Mouse (Mus musculus) T-helper 2 cell (primary cell): ENCODE data around the gene Sipa1l2.

ENCODE experiments used
- in situ Hi-C: fragments of 300-600 bp; cut with MboI, MseI; formaldehyde crosslinking; loops from one replicate; pipeline ENCODE4 v1.15.1; 2025; ENCODE audit warnings: high pct_unique_total_duplicates

The Sipa1l2 gene

DNA sequence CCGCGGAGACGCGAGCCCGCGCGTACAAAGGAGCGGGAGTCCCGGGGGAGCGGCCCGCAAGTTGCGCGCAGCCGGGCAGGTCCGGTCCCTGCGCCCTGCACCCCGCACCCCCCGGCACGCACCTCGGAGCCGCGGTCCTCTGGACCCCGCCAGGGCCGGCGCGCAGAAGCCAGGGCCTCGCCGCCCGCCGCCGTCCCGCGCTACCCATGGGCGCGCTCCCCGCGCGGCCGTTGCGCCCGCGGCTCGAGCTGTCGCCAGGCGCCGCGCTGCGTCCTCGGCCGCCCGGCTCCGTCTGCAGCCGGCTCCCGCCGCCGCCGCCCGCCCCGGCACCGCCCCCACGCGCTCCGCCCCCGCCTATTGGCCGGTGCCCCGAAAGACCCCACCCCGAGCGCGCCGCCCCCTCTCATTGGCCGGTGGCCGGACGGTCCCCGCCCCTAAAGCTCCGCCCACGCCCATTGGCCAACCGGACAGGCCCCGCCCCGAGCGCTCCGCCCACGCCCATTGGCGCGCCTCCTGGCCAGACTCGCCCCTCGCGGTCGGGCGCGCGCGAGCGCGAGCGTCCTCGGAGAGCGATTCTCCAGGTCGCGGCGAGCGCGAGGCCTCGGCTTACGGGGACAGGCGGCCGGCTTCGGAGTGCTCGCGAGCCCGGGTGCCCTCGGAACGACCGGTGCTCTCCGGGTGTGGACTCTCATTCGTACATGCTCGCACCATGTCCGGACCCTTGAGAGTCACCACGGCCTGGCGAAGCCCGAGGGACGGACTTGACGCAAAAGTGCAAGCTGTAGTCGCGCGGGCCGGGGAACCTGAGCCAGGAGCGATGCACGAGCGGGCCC, at the start of gene Sipa1l2:
Sipa1l2 (minus strand) TSS at position 276 of the 833 bp plus-strand sequence.
- in situ Hi-C loops = loop anchor here (10.0 to 25.0 kb wide), 3 partner anchors 155 to 1307 kb away; partner anchors contain the start of gene Ntpcr

DNA sequence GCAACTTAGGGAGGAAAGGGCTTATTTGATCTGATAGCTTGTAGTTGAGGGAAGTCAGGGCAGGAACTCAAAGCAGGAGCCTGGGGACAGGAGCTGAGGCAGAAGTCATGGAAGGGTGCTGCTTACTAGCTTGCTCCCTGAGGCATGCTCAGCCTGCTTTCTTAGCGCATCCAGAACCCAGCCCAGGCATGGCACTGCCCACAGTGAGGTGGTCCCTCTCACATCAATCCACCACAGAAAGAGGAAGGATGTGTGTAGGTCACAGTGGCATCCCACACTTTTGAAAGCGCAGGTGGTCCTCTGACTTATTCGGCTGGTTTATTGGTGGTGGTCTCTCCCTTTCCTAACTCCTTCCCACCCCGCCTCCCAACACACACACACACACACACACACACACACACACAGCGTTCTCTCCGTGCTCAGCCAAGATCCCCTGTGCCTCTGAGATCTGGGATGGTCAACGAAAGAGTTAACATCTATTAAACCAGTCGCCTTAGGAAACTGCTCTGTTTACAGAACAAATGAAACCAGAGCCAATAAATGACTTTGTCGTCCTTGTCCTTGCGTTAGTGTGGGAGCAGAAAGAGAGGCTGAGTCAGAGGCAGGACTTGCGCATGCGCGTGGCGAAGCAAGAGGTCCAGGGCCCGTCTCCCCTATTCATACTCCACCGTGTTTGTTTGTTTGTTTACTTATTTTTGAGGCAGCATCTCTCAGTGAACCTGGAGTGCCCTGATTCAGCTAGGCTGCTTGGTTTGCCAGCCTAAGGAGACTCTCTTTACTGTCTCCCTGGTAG, 49.1 kb upstream of the Sipa1l2 start:
- in situ Hi-C loops = no loop called here

DNA sequence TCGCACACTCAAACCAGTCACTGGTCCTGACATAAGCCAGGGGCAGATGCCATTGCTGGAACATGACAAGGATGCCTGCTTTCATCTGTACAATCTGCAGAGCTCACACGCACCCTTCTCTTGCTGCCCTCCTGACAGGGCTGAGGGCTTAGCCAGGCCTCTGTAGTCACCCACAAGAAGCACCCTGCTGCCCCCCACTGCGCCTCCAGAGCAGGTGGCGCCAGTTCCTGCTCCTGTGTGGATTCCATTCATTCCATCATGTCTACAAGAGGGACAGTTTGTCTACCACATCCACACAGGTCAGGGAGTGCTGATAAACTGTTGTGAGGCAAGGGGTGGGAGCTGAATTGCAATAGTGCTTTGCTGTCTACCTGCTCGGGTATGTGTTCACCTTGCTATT, 47.3 kb upstream of the Sipa1l2 start:
- in situ Hi-C loops = no loop called here

DNA sequence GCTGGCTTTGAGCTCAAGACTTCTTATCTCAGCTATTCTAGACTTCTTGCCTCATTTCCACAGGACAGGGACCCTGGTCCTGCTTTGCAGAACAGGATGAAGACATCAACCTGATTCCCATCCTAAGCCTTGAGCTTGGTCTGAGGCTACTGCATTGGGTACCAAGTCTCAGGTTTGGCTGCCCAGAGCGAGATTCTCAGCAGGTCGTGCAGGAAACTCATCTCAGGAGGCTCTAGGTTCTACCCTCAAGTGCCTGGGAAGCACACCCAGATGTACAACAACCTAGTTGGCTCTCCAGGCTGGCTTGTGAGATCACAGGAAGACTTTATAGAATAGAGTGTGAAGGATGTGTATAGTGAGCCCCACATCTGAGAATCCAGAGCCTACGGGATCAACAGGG, 46.4 kb upstream of the Sipa1l2 start:
- in situ Hi-C loops = no loop called here

DNA sequence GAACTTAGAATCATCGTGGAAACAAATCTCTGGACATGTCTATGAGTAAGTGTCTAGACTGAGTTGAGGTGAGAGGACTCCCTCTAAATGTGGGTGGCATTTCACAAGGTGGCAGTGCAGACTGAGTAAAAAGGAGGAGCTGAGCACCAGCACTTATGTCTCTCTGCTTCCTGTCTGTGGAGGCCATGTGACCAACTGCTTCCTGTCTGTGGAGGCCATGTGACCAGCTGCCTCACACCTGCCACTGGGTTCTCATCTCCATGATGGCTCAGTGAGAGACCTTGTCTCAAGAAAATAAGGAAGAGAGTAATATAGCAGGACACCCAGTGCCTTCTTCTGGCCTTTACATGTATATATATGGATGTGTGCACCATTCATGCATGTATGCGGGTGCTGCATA, 43.9 kb upstream of the Sipa1l2 start:
- in situ Hi-C loops = no loop called here

DNA sequence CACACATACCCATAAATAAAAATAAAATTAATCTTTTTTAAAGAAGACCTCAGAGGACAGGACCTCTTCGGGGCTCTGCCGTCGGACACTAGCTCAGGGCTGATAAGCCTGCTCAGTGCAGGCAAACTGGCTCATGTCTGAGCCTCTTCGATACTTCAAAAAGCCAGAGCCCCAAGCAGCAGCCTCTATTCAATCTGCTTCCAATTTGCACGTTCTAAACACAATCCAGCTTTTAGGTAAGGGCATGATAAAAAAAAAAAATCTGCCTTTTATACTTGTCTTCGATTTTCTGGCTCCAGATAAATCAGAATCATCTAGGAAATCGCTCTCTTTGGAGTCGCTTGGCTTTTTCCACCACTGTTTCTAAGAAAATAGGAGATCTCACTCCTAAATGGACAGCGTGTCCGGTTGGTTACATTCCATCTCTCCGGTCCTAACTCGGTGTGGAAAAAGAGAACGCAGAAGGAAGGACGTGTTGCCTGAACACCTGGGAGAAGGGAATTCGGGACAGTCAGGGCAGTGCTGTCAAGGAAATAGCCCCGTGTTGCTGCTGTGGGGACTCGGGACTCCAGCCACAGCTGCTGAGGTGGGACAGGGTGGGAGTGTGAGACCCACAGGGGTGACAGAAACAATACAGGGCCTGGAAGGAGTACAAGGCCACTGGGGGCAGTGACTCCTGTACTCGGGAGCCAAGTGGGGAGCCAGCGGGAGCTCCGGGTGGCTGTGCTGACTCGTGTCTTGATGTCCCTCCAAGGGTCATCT, 42.4 kb upstream of the Sipa1l2 start:
- in situ Hi-C loops = no loop called here

DNA sequence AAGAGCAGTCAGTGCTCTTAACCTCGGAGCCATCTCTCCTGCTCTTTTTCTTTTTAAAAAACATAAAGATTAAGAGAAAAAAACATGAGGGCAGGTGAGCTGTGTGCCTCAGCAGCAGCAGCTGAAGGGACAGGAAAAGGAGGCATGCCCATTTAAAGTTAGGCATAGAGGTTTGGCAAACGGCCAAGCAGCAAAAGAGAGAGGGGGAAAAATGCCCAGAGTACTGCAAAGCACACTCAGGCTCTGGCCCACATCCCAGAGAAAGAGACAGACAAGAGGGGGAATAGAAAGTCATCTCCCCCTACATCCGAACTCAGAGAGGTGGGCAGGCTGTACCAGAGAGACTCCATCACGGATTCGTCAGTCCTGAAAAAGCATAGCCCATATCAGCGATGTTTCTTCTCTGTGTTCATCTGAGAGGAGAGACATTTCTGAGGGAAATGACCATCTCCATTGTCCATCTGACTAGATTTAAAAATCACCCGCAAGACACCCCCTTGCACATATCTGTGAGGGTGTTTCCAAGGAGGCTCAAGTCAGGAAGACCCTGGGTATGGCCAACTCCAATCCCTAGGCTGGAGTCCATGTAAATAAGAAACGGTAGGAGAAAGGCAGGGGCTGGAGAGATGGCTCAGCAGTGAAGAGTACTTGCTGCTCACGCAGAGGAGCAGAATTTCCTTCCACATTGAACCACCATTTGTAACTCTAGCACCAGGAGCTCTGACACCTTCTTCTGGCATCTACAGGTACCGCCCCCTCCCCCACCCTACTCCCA, 41.6 kb upstream of the Sipa1l2 start:
- in situ Hi-C loops = no loop called here

DNA sequence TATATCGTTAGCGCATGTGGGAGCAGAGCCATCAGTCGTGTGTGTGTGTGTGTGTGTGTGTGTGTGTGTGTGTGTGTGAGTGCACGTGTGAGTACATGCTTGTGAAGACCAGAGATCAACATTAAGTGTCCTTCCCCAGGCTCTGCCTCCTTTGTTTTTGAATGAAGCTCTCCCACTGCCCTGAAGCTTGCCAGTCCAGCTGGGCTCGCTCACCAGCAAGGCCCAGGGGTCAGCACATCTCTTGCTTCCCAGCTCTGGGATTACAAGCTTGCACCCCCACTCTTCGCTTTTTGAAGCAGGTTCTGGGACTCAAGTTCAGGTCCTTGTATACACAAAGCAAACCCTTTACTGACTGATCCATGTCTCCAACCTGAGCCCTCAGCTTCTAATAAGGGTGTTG, 40.1 kb upstream of the Sipa1l2 start:
- in situ Hi-C loops = no loop called here

DNA sequence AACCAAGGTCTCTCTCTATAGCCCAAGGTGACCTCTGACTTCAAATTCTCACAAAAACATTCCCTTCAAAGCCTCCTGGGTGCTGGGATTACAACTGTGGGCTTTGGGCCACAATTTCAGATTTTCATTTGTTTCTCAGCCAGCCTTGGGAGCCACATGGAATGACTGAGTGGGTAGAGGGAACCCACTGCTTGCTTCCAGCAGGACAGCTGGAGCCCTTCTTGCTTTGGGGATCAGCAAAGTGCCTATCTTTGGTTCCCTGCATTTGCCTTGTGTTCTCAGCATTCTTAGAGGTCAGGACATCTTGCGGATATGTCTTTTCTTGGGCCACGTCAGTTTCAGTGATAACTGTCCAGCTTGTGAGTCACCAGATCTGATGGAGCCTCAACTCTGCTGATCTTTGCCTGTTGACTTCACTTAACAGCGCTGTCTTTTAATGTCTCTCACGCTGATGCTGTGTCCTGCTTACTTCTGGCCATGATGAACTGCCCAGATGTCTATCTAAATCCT, 38.2 kb upstream of the Sipa1l2 start:
- in situ Hi-C loops = no loop called here

DNA sequence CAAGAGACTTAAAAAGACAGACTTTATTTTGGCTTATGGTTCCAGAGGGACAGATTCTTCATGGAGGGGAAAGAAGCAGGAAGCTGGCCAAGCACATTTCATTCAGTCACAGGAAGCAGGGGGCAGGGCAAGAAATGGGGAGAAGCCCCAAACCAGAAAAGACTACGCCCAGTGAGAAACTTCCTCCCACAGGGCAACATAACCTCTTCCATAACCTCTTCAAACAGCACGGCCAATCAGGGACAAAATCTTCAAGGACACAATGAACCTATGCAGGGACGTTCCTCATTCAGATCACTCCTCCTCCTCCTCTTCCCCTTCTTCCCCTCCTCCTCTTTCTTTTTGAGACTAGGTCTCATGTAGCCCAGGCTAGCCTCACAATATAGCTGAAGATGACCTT, 37.3 kb upstream of the Sipa1l2 start:
- in situ Hi-C loops = no loop called here

DNA sequence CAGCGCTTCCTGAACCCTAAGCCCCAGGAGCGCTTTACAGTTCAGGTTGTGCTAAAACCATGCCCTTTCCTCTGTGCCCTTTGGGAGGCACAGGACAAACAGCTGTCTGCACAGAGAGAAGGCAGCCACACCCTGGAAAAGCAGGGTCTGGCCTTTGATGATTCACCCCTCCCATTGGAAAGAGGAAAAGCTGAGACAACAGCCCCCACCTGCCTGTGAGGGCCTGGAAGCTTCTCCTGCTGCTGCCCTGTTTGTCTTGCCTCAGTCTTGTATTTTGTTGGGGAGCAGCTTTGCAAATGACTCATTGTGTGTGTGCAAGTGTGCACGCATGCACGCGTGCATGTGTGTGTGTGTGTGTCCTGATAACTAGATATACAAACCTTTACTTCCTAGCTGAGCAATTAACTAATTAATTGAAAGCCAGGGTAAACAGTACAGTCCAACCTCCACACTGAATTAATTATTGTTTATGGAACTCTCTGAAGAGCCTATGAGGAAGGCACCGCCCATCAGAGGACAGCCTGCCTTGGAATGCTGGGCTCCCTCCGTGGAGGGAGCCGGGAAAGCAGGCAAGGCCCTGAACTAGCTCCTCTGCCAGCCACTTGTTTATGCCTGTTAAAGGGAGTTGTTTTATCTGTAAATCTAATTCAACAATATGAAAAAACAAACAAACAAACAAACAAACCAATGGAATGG, 35.4 kb upstream of the Sipa1l2 start:
- in situ Hi-C loops = no loop called here

DNA sequence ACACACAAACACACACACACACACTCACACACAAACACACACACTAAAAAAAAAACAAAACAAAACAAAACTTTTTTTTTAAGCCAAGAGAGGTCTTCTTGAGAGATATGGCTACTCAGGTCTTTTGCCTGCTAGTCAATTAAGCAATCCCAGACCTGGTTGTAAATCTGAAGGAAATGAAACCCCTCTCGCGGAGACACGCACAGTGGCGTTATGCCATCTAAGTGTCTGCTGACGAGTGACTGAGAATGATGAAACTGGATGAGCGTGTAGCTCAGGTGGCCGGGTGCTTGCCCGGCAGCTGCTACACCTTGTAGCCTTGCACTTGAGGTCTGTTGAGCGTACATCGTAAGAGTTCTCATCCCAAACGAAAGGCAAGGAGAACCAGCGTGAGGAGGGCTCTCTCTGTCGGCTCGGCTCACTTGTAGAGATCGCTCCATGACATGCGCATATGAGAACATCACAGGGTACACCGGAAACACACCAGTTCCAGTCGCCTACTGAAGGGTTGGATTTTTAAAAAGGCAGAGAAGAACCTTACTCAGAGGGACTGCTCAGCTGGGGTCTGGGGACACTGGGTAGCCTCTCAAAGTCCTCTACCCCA, 34.7 kb upstream of the Sipa1l2 start:
- in situ Hi-C loops = no loop called here

DNA sequence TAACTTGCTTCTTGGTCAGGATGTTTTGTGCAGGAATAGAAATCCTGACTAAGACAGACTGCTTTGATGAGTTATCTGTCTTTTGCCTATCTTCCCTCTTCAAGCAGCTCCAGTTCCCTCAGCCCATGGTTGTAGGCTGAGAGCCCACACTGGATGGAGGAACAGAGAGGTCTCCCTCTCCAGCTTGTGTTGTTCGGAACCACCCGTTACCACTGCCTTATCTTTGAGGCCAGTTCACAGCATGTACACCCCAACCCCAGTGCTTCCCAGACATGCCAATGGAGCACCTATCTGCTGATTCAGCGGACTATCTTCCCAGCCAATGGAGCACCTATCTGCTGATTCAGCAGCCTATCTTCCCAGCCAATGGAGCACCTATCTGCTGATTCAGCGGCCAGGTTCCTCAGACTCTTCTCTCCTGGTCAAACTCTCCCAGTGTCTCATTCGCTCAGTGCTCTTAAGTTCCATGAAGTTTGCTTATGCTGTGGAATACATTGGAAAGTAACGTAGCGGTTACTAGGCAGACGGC, 33.8 kb upstream of the Sipa1l2 start:
- in situ Hi-C loops = no loop called here

DNA sequence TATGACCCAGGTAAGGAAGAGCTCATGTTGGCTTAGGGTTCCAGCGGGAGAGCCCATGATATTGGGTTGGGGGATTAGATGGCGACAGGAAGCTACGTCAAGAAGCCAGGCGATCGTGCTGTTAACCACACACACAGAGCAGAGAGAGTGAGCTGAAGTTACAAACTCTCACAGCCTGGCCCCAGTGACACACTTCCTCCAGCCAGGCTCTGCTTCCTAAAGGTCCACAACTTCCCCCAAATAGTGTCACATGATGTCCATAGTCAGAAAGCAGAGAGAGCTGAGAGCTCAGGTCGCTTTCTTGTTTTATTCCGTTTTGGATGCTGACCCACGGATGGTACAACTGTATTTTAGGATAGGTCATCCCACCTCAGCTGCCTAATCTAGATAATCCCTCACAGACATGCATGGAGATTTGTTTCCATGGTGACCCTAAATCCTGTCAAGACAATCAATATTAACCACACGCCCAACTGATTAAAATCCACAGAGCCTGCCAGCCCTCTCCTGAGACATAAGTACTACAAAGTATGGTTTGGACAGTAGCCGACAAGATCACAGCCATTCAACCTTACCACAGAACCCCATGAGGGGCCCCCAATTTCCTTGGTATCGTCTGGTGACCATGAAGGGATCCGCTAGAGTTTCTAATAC, 30.6 kb upstream of the Sipa1l2 start:
- in situ Hi-C loops = no loop called here

DNA sequence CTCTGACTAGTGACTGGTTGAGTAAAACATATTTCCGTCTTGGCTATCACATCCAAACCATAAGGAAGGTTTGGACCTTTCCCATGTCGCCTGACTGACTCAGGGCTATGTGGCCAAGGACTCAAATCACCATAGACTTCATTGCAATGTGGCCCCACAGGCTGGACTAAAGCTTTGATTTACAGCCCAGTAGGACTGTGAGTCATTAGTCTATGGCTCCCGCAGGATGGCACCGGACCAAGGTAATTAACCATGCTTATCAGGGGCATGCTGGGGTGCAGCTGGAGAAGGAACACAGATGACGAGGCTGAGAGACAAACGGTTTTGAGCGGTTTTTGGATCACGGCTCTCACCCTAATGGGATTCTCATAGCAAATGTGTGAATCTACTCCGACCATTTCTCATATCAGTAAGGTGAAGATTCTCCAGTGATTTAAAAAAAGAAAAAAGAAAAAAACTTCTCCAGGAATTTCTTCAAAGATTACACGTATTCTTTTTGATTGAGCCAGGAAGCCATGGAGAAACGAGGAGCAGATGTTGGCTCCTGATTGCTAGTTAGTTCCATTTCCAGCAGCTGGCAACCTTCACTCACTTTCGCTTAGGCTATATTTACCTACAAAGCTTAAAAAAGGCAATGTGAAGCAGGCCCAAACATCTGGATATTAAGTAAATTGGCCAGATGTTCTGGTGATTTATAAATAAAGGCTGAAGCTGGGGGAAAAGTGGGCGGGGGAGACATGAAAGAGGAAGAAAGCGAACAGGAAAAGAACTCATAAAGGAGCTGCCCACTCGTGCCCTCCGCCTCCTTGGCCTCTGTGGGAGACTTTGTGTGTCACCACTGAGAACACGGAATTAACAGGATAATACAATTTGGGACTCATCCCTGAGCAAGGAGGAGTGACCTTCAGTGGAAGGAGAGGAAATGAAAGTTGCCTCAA, 26.2 kb upstream of the Sipa1l2 start:
- in situ Hi-C loops = no loop called here

DNA sequence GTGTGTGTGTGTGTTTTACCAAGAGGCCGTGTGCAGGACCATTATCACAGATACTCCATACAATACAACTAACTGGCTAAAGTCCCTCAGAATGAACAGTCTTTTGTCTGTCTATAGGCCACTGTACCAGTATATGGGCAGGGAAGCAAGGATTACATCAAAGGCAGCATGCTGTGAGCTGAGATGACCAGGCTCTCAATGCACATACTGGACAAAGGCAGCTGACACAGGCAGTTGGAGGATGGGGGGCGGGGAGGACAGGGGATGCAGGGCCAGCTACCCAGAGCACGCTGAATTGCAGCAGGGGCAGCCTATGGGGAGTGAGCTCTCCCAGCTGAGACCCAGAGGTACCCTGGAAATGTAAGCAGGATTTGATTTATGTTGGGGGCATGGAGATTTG, 20.8 kb upstream of the Sipa1l2 start:
- in situ Hi-C loops = no loop called here

DNA sequence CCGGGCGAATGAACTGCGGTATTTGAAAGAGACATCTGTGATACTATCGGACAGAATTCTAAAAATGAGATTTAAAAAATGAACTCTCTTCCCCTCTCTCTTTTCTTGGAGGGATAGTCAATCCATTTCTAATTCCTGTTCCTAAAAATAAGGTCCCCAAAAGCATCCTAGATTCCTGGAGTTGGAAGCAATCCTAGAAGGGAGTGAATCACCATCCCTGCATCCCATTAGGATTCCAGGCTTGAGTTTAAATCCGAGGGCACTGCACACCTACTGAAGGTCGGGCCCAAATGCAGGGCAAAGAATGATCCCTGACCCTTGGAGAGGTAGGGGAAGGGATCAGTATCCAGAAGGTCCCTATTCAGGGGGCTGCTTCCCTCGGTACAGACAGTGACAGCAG, 17.0 kb upstream of the Sipa1l2 start:
- in situ Hi-C loops = no loop called here

DNA sequence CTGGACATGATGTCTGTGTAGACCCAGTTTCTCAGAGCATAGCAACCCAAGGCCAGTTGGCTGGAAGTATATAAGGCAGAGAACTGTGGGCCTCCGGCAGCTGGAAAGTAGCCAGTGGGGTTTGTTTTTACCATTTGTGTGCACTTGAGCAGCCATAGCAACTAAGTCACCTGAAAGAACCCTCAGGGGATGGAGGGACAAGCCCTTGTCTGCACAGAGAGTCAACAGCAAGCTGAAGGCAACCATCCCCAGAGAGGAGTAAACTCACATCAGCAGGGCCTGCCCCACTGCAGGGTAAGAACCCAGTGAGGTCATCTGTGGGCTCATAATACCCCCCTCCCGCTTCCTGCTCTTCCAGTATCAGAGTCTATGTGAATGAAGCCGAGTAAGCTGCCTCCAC, 14.7 kb upstream of the Sipa1l2 start:
- in situ Hi-C loops = no loop called here
